Comparison of ENCODE assay signal across 20 mouse cellular contexts in genomic region chr2:106769236-106769635, GRCm38 (mm10).
A peak's percentile ranks its signal among the peaks of the same experiment; 100 is the strongest.
DNase-seq lines count a peak whose midpoint lies in the region; ATAC-seq lines count a peak whose summit lies in the region.
"Had no signal": no experiment of that assay in that cellular context is flagged by ENCODE, and none has a peak within 500 bp of the region (broad histone marks: within the 10 kb centered on the region; RNA-seq: fewer than 3 reads in every experiment).

No protein-coding gene starts in this region.

- H3K27ac ChIP-seq in kidney, embryonic 16.5 days (ENCODE audit: low read length) = no peak overlapping the region
- H3K27ac ChIP-seq: embryonic facial prominence, embryonic 13.5 days; embryonic facial prominence, embryonic 15.5 days; forebrain, embryonic 12.5 days had no signal

- H3K36me3 ChIP-seq in kidney, embryonic 16.5 days (ENCODE audit: insufficient read depth, low read length) = no peaks in the 10 kb centered on the region
- H3K36me3 ChIP-seq: embryonic facial prominence, embryonic 15.5 days had no signal

- H3K9me3 ChIP-seq in kidney, embryonic 16.5 days (ENCODE audit: low read length) = no peaks in the 10 kb centered on the region
- H3K9me3 ChIP-seq: embryonic facial prominence, embryonic 13.5 days; embryonic facial prominence, embryonic 15.5 days; forebrain, embryonic 12.5 days had no signal

- WGBS in kidney, embryonic 16.5 days = 59% methylated on average over 12 of the region's 12 CpGs

- ATAC-seq in kidney, embryonic 16.5 days (ENCODE audit: low FRiP score, low TSS enrichment) = peak; percentile 61; the same call in 1 of the 2 replicates
- ATAC-seq: forebrain, embryonic 14.5 days; forebrain, embryonic 16.5 days had no signal

- H3K4me2 ChIP-seq in kidney, embryonic 16.5 days (replicated peaks; ENCODE audit: low read depth, low read length) = no peak overlapping the region
- H3K4me2 ChIP-seq: embryonic facial prominence, embryonic 13.5 days; embryonic facial prominence, embryonic 15.5 days; forebrain, embryonic 12.5 days had no signal

- intact Hi-C loops in heart, postnatal 14 days (cut with DNase I) = no loop called here

- H3K4me3 ChIP-seq in kidney, embryonic 16.5 days (ENCODE audit: low read length) = no peak overlapping the region
- H3K4me3 ChIP-seq: embryonic facial prominence, embryonic 13.5 days; embryonic facial prominence, embryonic 15.5 days; erythroblast, embryonic 14.5 days; forebrain, embryonic 12.5 days had no signal

- H3K4me1 ChIP-seq in kidney, embryonic 16.5 days (ENCODE audit: insufficient read depth, low read length) = peaks cover 4% of the 10 kb centered on the region

- H3K27me3 ChIP-seq in kidney, embryonic 16.5 days (ENCODE audit: insufficient read depth, low read length) = no peaks in the 10 kb centered on the region
- H3K27me3 ChIP-seq: embryonic facial prominence, embryonic 13.5 days; embryonic facial prominence, embryonic 15.5 days; forebrain, embryonic 12.5 days had no signal

- H3K9ac ChIP-seq in kidney, embryonic 16.5 days (replicated peaks; ENCODE audit: low read length) = no peak overlapping the region
- H3K9ac ChIP-seq: embryonic facial prominence, embryonic 13.5 days; embryonic facial prominence, embryonic 15.5 days; forebrain, embryonic 12.5 days had no signal

- peak; percentile 69 for DNase-seq in heart, adult 11 months
- DNase-seq in heart, postnatal 14 days = no peak
- no peak for DNase-seq in kidney, adult 11 months
- DNase-seq: adrenal gland, adult 2 months; adrenal gland, postnatal 10 days; adrenal gland, postnatal 25 days; cerebellum, adult 11 months; cerebellum, adult 18-20 months; cerebellum, adult 8-10 months; cerebellum, adult 9-11 months; cerebellum, postnatal 14 days; cerebellum, postnatal 36 days; embryo, embryonic 11 days had no signal
